Mouse (Mus musculus): ENCODE measurements around the gene Plac1. TPM values are rescaled to one million over a fixed set of nuclear protein-coding genes. Genes with fewer than 3 reads are reported as not detected.

The Plac1 gene
- polyA plus RNA-seq, 1 experiment from 2014 or later, result not detected

DNA sequence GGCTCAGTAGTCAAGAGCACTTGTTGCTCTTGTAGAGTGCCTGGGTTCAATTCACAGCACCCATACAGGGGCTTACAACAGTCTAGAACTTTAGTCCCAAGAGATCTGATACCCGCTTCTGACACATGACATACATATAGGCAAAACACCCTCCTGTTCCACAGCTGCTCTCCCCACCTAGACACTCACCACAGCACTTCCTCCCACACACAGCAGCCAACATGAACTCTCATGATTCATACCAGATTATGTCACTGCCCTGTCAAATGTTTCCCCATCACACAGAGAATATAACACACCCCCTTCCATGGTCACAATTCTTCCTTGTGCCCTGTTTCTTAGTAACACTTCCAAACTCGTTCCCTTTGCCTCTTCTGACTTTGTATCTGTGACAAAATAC, 71.3 kb downstream of the Plac1 start:
- Histone ChIP-seq H3K4me2 (ENCODE audit: low read length) (no peak overlapping the region), H3K4me3 (replicated peaks; ENCODE audit: low read length) (no peak overlapping the region), H3K9me3 (ENCODE audit: control insufficient read depth, low read length) (no peaks in the 10 kb centered on the region), H3K9ac (replicated peaks; ENCODE audit: low read depth, low read length) (no peak overlapping the region), H3K4me1 (replicated peaks; ENCODE audit: control insufficient read depth, insufficient read depth, low read length) (no peaks in the 10 kb centered on the region), H3K36me3 (ENCODE audit: control insufficient read depth, insufficient read depth) (no peaks in the 10 kb centered on the region), H3K27me3 (replicated peaks; ENCODE audit: control insufficient read depth, insufficient read depth, low read length) (no peaks in the 10 kb centered on the region), H3K27ac (ENCODE audit: low read length) (no peak overlapping the region)
- WGBS, result 93% methylated on average over 2 of the region's 2 CpGs
- ATAC-seq, result no peak

DNA sequence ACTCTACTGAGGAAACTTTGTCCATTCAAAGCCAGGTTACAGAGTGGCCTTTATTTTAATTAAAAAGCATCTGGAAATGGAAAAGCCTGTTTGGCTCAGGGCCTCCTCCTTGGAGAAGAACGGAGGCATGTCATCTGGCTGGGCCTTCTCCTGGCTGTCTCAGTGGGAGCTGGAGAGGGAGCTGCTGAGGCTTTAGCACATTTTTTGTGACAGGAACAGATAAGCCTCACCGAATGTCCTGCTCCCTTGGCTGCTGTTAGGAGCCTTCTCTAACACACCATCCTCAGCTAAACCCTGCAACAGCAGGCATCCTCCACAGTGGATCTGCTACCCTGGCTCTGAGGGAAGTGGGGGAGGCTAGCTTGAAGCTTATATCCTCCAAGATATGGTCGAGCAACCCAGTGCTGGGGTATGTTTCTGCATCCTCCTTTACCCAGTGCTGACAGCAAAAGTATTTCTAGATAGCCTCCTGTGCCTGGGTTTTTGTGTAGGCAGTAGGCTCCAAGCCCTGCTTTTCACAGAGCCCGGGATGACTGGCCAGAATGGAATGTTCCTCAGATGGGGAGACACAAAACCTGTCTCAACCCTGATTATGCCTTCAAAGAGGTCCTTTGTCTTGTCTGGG, 72.9 kb downstream of the Plac1 start:
- ATAC-seq, result no peak
- no peaks in the 10 kb centered on the region for H3K27me3 ChIP-seq (replicated peaks; ENCODE audit: control insufficient read depth, insufficient read depth, low read length)
- H3K4me1 ChIP-seq (replicated peaks; ENCODE audit: control insufficient read depth, insufficient read depth, low read length), result no peaks in the 10 kb centered on the region
- WGBS, result 64% methylated on average over 4 of the region's 4 CpGs
- H3K9ac ChIP-seq (replicated peaks; ENCODE audit: low read depth, low read length), result no peak overlapping the region
- H3K4me3 ChIP-seq (replicated peaks; ENCODE audit: low read length), result no peak overlapping the region
- H3K9me3 ChIP-seq (ENCODE audit: control insufficient read depth, low read length), result no peaks in the 10 kb centered on the region
- no peaks in the 10 kb centered on the region for H3K36me3 ChIP-seq (ENCODE audit: control insufficient read depth, insufficient read depth)
- H3K27ac ChIP-seq (ENCODE audit: low read length), result no peak overlapping the region
- H3K4me2 ChIP-seq (ENCODE audit: low read length), result no peak overlapping the region

DNA sequence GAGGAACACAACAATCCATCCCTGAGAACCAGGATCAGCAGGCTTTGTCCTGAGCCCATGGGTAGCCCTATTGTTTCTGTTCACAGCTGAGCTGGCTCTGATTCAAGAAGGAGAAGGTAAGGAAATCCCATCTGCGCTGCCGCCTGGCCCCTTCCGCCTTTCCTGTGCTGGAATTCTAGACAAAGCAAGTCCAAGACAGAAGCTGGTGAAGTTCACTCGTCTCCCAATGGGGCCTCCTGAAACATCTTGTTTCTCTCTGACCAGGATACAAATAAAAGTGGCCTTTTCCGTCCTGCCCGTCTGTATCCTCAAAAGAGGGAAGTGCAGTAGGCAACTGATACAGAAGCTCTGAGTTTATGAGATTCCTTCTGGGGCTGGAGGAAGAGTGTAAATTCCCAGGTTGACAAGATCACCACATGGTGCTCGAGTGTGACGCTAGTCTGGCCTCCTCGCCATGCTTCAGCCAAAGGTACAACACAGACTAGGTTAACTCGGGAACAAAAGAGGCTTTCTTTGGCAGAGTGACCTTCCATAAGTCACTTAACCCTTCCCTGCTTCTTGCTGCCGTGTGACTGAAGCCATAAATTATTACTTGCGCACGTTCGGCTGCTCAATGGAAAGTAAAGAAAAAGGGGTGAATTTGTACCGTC, 73.5 kb downstream of the Plac1 start:
- Histone ChIP-seq H3K36me3 (ENCODE audit: control insufficient read depth, insufficient read depth) (no peaks in the 10 kb centered on the region), H3K4me3 (replicated peaks; ENCODE audit: low read length) (no peak overlapping the region), H3K27me3 (replicated peaks; ENCODE audit: control insufficient read depth, insufficient read depth, low read length) (no peaks in the 10 kb centered on the region), H3K9ac (replicated peaks; ENCODE audit: low read depth, low read length) (no peak overlapping the region), H3K4me2 (ENCODE audit: low read length) (no peak overlapping the region), H3K4me1 (replicated peaks; ENCODE audit: control insufficient read depth, insufficient read depth, low read length) (no peaks in the 10 kb centered on the region), H3K27ac (ENCODE audit: low read length) (no peak overlapping the region), H3K9me3 (ENCODE audit: control insufficient read depth, low read length) (no peaks in the 10 kb centered on the region)
- ATAC-seq, result no peak
- 54% methylated on average over 15 of the region's 15 CpGs for WGBS

DNA sequence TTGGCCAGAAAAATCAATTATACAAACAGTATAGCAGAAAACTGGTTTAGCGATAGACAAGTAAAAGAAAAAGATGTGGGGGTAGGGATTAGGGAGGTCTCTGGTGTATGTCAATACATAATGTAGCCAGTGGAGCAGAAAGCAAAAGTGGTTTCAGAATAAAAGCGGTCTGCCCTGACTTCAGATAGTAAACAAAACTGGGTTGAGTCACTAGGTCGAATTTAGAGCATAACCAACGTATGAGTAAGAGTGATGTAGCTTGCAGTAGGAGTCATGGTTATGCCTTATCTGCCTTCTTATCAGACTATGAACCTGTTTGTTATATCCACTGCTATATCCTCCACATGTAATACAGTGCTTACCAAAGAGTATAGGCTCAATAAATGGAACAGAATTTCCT, 77.3 kb downstream of the Plac1 start:
- 40% methylated on average over 4 of the region's 4 CpGs for WGBS
- H3K4me2 ChIP-seq (ENCODE audit: low read length), result no peak overlapping the region
- no peak overlapping the region for H3K9ac ChIP-seq (replicated peaks; ENCODE audit: low read depth, low read length)
- H3K4me1 ChIP-seq (replicated peaks; ENCODE audit: control insufficient read depth, insufficient read depth, low read length), result no peaks in the 10 kb centered on the region
- no peak overlapping the region for H3K4me3 ChIP-seq (replicated peaks; ENCODE audit: low read length)
- ATAC-seq, result no peak
- H3K9me3 ChIP-seq (ENCODE audit: control insufficient read depth, low read length), result no peaks in the 10 kb centered on the region
- H3K27me3 ChIP-seq (replicated peaks; ENCODE audit: control insufficient read depth, insufficient read depth, low read length), result no peaks in the 10 kb centered on the region
- no peaks in the 10 kb centered on the region for H3K36me3 ChIP-seq (ENCODE audit: control insufficient read depth, insufficient read depth)
- no peak overlapping the region for H3K27ac ChIP-seq (ENCODE audit: low read length)

DNA sequence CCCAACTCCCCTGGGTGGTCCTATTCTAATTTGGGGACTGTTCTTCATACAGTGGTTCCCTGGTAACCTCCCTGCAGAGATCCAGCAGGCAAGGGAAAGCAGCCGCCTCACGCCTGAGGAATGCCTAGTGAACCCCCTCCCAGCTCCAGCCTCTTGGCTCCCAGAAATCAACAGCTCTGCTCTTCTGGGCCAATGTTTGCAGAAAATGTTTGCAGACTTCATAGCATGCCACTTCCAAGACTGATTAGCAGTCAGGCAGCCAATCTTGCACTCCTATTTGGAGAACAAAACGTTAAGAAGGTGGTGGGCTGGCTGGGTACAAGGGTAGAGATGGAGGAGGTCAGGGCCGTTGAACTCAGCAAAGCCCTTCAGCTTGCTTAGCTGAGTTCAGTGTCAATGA, 78.3 kb downstream of the Plac1 start:
- H3K27ac ChIP-seq (ENCODE audit: low read length), result no peak overlapping the region
- no peak for ATAC-seq
- 47% methylated on average over 4 of the region's 4 CpGs for WGBS
- no peaks in the 10 kb centered on the region for H3K36me3 ChIP-seq (ENCODE audit: control insufficient read depth, insufficient read depth)
- no peak overlapping the region for H3K4me2 ChIP-seq (ENCODE audit: low read length)
- H3K4me1 ChIP-seq (replicated peaks; ENCODE audit: control insufficient read depth, insufficient read depth, low read length), result no peaks in the 10 kb centered on the region
- no peak overlapping the region for H3K9ac ChIP-seq (replicated peaks; ENCODE audit: low read depth, low read length)
- no peak overlapping the region for H3K4me3 ChIP-seq (replicated peaks; ENCODE audit: low read length)
- no peaks in the 10 kb centered on the region for H3K27me3 ChIP-seq (replicated peaks; ENCODE audit: control insufficient read depth, insufficient read depth, low read length)
- H3K9me3 ChIP-seq (ENCODE audit: control insufficient read depth, low read length), result no peaks in the 10 kb centered on the region

DNA sequence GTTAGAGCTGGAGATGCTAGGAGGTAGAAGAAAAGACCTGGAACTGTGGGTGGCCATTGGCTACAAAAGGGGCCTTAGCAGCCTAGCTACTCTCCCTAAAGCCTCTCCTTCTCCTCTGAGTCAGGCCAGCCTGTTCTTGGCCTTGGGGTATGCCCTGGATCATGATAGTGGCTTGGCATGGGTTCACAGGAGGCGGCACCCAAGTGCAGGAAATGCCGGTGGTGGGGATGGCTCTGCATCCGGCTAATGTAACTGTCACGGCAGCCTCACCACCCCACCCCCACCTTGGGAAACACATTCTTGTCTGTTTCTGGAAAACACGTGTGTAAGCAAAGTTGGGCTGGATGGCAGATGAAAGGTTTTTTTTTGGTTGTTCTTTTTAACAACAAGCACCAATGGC, 78.8 kb downstream of the Plac1 start:
- no peaks in the 10 kb centered on the region for H3K4me1 ChIP-seq (replicated peaks; ENCODE audit: control insufficient read depth, insufficient read depth, low read length)
- no peaks in the 10 kb centered on the region for H3K36me3 ChIP-seq (ENCODE audit: control insufficient read depth, insufficient read depth)
- H3K4me2 ChIP-seq (ENCODE audit: low read length), result no peak overlapping the region
- ATAC-seq, result no peak
- H3K9ac ChIP-seq (replicated peaks; ENCODE audit: low read depth, low read length), result no peak overlapping the region
- no peaks in the 10 kb centered on the region for H3K27me3 ChIP-seq (replicated peaks; ENCODE audit: control insufficient read depth, insufficient read depth, low read length)
- H3K27ac ChIP-seq (ENCODE audit: low read length), result no peak overlapping the region
- 81% methylated on average over 5 of the region's 5 CpGs for WGBS
- H3K9me3 ChIP-seq (ENCODE audit: control insufficient read depth, low read length), result no peaks in the 10 kb centered on the region
- H3K4me3 ChIP-seq (replicated peaks; ENCODE audit: low read length), result no peak overlapping the region

DNA sequence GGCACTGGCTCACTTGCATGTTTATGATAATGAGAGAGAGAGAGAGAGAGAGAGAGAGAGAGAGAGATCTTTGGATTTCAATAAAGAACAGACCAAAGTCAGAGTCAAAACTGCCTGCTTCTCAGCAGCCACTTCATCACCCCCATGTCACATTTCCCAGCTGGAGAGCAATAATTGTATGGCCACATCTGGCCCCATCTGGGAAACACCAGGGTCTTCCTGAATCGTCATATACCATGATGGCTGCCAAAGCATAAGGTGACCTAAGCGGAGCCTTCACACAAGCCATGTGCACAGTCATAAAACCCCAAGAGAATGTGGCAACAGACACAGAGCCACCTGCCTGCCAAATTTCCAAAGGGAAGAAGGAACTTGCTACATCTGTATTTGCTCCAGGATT, 91.9 kb downstream of the Plac1 start:
- H3K4me1 ChIP-seq (replicated peaks; ENCODE audit: control insufficient read depth, insufficient read depth, low read length), result no peaks in the 10 kb centered on the region
- no peaks in the 10 kb centered on the region for H3K27me3 ChIP-seq (replicated peaks; ENCODE audit: control insufficient read depth, insufficient read depth, low read length)
- H3K36me3 ChIP-seq (ENCODE audit: control insufficient read depth, insufficient read depth), result no peaks in the 10 kb centered on the region
- H3K9me3 ChIP-seq (ENCODE audit: control insufficient read depth, low read length), result no peaks in the 10 kb centered on the region
- no peak overlapping the region for H3K4me2 ChIP-seq (ENCODE audit: low read length)
- 79% methylated on average over 2 of the region's 2 CpGs for WGBS
- H3K9ac ChIP-seq (replicated peaks; ENCODE audit: low read depth, low read length), result no peak overlapping the region
- no peak for ATAC-seq
- H3K4me3 ChIP-seq (replicated peaks; ENCODE audit: low read length), result no peak overlapping the region
- no peak overlapping the region for H3K27ac ChIP-seq (ENCODE audit: low read length)

DNA sequence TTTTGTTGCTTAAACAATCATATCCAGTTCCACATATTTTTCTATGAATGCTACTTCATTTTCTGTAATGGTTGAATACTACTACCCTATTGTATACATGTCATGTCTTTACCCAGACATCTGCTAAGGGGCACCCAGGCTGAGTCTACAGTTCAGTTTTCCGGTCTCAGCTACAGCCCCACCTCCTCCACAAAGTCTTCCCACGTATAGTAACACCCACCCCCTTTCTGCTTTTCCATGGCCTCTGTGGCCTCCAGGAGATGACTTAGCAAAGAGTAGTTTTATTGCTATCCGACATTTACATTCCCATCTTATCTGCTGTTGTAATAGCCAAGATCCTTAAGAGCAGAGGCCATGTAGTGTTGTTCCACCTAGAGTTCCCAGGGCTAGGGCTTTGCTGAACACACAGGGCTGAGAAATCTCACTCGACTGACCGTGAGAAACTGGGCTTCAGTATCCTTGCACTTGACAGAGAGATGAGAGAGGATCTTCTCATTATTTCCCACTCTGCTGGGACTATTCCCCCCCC, 93.5 kb downstream of the Plac1 start:
- WGBS, result 84% methylated on average over 5 of the region's 5 CpGs
- H3K9ac ChIP-seq (replicated peaks; ENCODE audit: low read depth, low read length), result no peak overlapping the region
- H3K9me3 ChIP-seq (ENCODE audit: control insufficient read depth, low read length), result no peaks in the 10 kb centered on the region
- no peaks in the 10 kb centered on the region for H3K27me3 ChIP-seq (replicated peaks; ENCODE audit: control insufficient read depth, insufficient read depth, low read length)
- H3K27ac ChIP-seq (ENCODE audit: low read length), result no peak overlapping the region
- H3K36me3 ChIP-seq (ENCODE audit: control insufficient read depth, insufficient read depth), result no peaks in the 10 kb centered on the region
- H3K4me2 ChIP-seq (ENCODE audit: low read length), result no peak overlapping the region
- ATAC-seq, result no peak
- no peak overlapping the region for H3K4me3 ChIP-seq (replicated peaks; ENCODE audit: low read length)
- no peaks in the 10 kb centered on the region for H3K4me1 ChIP-seq (replicated peaks; ENCODE audit: control insufficient read depth, insufficient read depth, low read length)

DNA sequence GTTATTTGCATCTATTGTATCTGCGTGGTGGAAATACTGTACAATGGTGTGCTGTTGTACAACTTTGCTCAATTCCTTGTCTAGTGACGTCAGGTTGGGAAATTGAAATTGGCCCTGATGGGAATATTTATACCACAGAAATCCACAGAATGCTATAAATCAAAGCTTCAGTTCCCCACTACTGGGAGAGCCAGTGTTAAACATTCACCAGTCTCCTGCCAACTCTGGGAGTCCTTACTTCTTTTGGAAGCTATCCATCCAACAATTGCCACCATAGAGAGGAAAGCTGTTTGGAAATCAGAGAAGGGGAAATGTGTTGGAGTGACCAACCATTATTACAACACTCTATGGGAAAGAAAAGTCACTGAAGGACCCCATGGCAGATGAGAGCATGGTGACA, 100.3 kb downstream of the Plac1 start:
- Histone ChIP-seq H3K9me3 (ENCODE audit: control insufficient read depth, low read length) (no peaks in the 10 kb centered on the region), H3K4me1 (replicated peaks; ENCODE audit: control insufficient read depth, insufficient read depth, low read length) (no peaks in the 10 kb centered on the region), H3K4me3 (replicated peaks; ENCODE audit: low read length) (no peak overlapping the region), H3K9ac (replicated peaks; ENCODE audit: low read depth, low read length) (no peak overlapping the region), H3K27ac (ENCODE audit: low read length) (no peak overlapping the region), H3K36me3 (ENCODE audit: control insufficient read depth, insufficient read depth) (no peaks in the 10 kb centered on the region), H3K4me2 (ENCODE audit: low read length) (no peak overlapping the region), H3K27me3 (replicated peaks; ENCODE audit: control insufficient read depth, insufficient read depth, low read length) (no peaks in the 10 kb centered on the region)
- WGBS, result 82% methylated on average over 2 of the region's 2 CpGs
- ATAC-seq, result no peak

Data from forebrain, embryonic 16.5 days (tissue).